Mouse (Mus musculus): ENCODE measurements around the gene Galntl6. TPM values are rescaled to one million over a fixed set of nuclear protein-coding genes. Genes with fewer than 3 reads are reported as not detected.
A peak's percentile ranks its signal among the peaks of the same experiment; 100 is the strongest.

Galntl6 gene
- total RNA-seq, 2 experiments from 2014 or later: 41.2 to 42.4 TPM

DNA sequence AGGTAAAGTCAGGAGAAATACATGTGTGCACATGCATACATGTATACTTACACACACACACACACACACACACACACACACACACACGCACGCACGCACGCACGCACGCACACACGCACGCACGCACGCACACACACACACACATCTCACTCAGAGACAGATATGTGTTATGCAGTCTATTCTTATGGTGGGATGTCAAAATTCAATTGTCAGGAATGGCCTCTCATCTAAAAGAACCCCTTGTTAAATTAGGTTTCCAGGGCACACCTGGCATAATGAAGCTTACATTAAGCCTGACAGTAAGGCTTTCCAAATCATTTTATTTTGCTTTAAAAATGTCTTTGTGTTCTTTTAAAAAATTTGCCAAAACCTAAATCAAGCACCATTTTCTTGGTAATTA lies 540.5 kb downstream of the Galntl6 start:
- DNase-seq (ENCODE audit: low spot score in 2 of 2): no peak
- intact Hi-C loops (cut with DNase I): no loop called here

GRCm38 (mm10) chr8:58331151-58331550 lies 581.3 kb downstream of the Galntl6 start:
- peak; percentile 15 to 18 for DNase-seq (ENCODE audit: low spot score in 2 of 2)
- intact Hi-C loops (cut with DNase I): no loop called here

- no peak for DNase-seq (ENCODE audit: low spot score in 2 of 2)
- intact Hi-C loops (cut with DNase I): no loop called here
Observed at GRCm38 (mm10) chr8:58313482-58313881, 599.0 kb downstream of the Galntl6 start.

- intact Hi-C loops (cut with DNase I): no loop called here
- DNase-seq (ENCODE audit: low spot score in 2 of 2): peak; percentile 3 to 7
Observed at GRCm38 (mm10) chr8:58291487-58291886, 621.0 kb downstream of the Galntl6 start.

DNA sequence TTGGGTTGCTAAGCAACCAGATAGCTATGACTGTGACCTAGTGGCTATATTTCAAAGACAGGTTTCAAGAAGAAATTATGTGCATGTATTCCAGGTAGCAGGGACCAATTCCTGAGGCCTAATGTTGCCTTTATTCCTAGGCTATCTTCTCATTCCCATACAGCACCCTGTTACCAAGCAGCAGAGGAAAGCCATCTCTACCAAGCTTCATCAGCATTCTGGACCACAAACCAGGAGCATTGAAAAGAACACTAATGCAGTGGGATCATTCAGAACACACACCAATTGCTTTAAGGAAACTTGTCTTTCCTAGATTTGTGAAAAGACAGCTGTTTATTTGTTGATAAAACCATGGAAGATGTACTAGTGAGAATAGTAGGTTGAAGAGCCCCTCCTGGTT lies 622.4 kb downstream of the Galntl6 start:
- DNase-seq (ENCODE audit: low spot score in 2 of 2): no peak
- intact Hi-C loops (cut with DNase I): no loop called here

GRCm38 (mm10) chr8:58265485-58265884 lies 647.0 kb downstream of the Galntl6 start:
- intact Hi-C loops (cut with DNase I): no loop called here
- DNase-seq (ENCODE audit: low spot score in 2 of 2): no peak

DNA sequence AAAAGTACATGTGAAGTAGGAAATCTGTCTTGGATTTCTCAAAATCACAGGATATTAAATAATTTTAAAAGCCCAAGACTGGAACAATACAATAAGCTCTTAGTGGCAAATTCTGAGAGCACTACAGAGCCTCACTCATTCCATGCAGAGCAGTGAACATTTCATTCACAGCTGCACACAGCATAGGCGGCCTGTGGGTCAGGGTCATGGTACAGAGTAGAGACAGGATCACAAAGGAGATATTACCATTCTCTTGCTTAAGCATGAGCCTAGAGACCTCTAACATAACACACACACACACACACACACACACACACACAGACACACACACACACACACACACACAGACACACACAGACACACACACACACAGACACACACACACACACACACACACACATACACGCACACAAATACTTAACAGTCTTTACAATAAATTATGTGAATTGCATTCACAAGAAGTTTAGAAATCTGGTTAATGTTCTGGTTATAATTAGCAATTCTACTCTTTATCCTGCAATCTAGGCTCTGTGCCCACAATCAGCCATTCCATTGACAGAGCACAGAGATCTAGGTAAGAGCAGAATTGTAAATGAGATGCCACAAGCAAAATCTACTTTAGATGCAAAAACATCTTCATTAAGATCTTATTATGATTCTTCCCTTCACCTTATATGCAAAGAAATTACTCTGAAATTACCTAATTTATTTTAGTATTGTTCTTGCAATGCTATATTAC lies 653.7 kb downstream of the Galntl6 start:
- peak in 1 of 2 experiments; percentile 4 for DNase-seq (ENCODE audit: low spot score in 2 of 2)

GRCm38 (mm10) chr8:58253620-58254019 lies 658.8 kb downstream of the Galntl6 start:
- intact Hi-C loops (cut with DNase I): no loop called here
- no peak for DNase-seq (ENCODE audit: low spot score in 2 of 2)

More for the DNA sequence above, 653.7 kb downstream of the Galntl6 start:
- intact Hi-C loops (cut with DNase I): no loop called here

- intact Hi-C loops (cut with DNase I): no loop called here
- no peak for DNase-seq (ENCODE audit: low spot score in 2 of 2)
Observed at GRCm38 (mm10) chr8:58244830-58245229, 667.6 kb downstream of the Galntl6 start.

DNA sequence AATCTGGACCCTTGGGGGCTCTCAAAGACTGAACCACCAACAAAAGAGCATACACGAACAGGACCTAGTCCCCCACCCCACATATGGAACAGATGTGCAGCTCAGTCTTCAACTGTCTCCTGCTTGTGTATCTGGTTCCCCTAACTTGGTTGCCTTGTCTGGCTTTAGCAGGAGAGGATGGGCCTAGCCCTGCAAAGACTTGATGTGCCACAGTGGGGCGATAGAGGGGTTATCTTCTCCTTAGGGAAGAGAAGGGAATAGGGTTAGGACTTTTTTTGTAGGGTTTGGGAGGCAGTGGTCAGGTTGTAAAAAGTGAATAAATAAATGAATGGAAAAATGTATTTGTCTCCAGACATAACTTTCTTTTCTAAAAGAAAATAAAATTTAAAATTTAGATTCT lies 678.2 kb downstream of the Galntl6 start:
- intact Hi-C loops (cut with DNase I): no loop called here
- no peak for DNase-seq (ENCODE audit: low spot score in 2 of 2)

GRCm38 (mm10) chr8:58228725-58229124 lies 683.7 kb downstream of the Galntl6 start:
- intact Hi-C loops (cut with DNase I): no loop called here

DNA sequence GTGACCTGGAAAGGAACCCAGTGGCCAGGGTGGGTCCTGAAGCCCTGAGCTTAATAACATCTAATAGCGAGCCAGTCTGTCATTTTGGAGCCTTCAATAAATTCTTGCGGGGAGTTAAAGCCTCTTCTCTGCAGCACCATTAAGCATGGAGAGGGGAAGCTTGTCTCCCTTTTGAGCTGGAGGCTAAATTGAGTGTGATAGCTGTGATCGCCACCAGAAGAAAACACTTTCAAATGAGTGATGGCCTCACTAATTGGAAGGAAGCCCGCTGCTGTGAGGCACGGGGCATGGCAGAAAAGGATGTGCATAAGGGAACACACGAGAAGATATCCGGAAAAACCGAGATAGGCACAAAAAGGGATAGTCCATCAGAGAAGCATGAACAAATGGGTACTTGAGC lies 694.6 kb downstream of the Galntl6 start:
- intact Hi-C loops (cut with DNase I): no loop called here
- no peak for DNase-seq (ENCODE audit: low spot score in 2 of 2)

More at GRCm38 (mm10) chr8:58228725-58229124, 683.7 kb downstream of the Galntl6 start:
- DNase-seq (ENCODE audit: low spot score in 2 of 2): no peak

DNA sequence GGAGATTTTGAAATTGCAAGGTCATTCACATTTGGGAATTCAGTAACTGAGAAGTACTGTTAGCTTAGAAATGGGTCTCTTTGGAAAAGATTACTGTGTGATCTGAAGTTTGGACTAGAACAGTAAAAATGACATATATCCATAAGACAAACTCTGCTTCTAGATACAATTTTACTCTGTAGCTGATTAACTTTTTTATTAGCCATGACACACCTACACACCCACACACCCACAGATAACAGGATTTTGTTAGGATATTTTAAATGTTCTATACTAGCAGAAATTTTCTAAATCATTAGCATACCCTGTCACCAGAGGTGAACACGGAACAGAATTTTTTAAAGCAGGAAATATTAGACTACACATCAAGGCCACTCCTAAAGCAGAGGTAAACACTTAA lies 722.7 kb downstream of the Galntl6 start:
- intact Hi-C loops (cut with DNase I): no loop called here
- no peak for DNase-seq (ENCODE audit: low spot score in 2 of 2)

- intact Hi-C loops (cut with DNase I): no loop called here
- peak; percentile 64 to 75 for DNase-seq (ENCODE audit: low spot score in 2 of 2)
Observed at GRCm38 (mm10) chr8:58146961-58147360, 765.5 kb downstream of the Galntl6 start.

GRCm38 (mm10) chr8:58086733-58087132 lies 825.7 kb downstream of the Galntl6 start:
- no peak for DNase-seq (ENCODE audit: low spot score in 2 of 2)
- intact Hi-C loops (cut with DNase I): no loop called here

- no peak for DNase-seq (ENCODE audit: low spot score in 2 of 2)
- intact Hi-C loops (cut with DNase I): no loop called here
Observed at GRCm38 (mm10) chr8:58084931-58085330, 827.5 kb downstream of the Galntl6 start.

- intact Hi-C loops (cut with DNase I): no loop called here
- peak in 1 of 2 experiments; percentile 38 for DNase-seq (ENCODE audit: low spot score in 2 of 2)
Observed at GRCm38 (mm10) chr8:58081715-58082114, 830.7 kb downstream of the Galntl6 start.

DNA sequence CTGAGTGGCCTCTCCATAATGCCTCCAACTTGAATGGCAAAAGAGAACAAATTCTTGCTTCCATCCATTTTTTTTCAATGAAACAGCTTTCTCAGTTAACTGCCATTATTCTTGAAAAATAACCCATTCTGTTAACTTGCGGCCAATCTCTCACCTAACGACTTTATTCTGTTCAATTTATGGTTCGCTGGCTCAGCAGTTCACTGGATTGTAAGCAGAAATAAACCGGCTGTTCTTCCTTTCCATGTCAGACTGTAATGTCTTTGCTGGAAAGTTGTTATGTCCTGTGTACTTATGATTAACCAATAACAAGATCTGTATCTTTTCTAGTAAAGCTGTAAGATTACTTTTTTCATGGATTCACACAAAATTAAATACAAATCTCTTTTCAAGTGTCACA lies 837.8 kb downstream of the Galntl6 start:
- intact Hi-C loops (cut with DNase I): no loop called here
- no peak for DNase-seq (ENCODE audit: low spot score in 2 of 2)

- no peak for DNase-seq (ENCODE audit: low spot score in 2 of 2)
- intact Hi-C loops (cut with DNase I): no loop called here
Observed at GRCm38 (mm10) chr8:58073733-58074132, 838.7 kb downstream of the Galntl6 start.

GRCm38 (mm10) chr8:58032271-58032670 lies 880.2 kb downstream of the Galntl6 start:
- intact Hi-C loops (cut with DNase I): no loop called here
- no peak for DNase-seq (ENCODE audit: low spot score in 2 of 2)

GRCm38 (mm10) chr8:58025558-58025957 lies 886.9 kb downstream of the Galntl6 start:
- DNase-seq (ENCODE audit: low spot score in 2 of 2): no peak
- intact Hi-C loops (cut with DNase I): no loop called here

DNA sequence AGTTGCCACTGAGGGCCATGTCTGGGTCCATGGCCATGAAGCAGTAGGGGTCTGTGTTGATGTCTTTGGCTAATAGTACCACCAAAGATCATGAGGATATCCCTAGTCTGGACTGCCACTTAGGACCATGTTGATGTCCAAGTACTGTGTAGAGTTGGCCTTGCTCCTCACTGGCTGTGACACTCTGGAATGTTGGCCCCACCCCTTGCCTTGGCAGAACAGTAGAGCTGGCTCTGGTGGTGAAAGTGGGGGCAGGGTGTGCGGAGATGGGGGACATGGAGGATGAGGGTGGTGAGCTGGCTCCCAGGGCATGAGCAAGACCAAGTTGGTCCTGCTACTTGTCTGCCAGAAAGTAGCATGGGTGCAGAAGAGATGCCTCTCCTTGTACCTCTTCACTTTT lies 887.3 kb downstream of the Galntl6 start:
- DNase-seq (ENCODE audit: low spot score in 2 of 2): no peak
- intact Hi-C loops (cut with DNase I): no loop called here

All from left cerebral cortex, postnatal 14 days (tissue).